Mouse (Mus musculus): ENCODE data around the gene Scarf1.

GRCm38 (mm10) chr11:75550200-75550946 is 37.0 kb downstream of the Scarf1 start:
- no peak for TF ChIP-seq CTCF (IDR thresholded peaks at IDR 0.05; ENCODE audit: borderline replicate concordance, extremely low read depth, insufficient read depth, insufficient read length)
- no peak for TF ChIP-seq POLR2A (IDR thresholded peaks at IDR 0.05; ENCODE audit: borderline replicate concordance, extremely low read depth, insufficient read depth, insufficient read length, poor library complexity, severe bottlenecking)

Data from brain, embryonic 14.5 days (tissue).